Mouse (Mus musculus): Measurements from ENCODE around the gene Nudt6. TPM values are rescaled to one million over a fixed set of nuclear protein-coding genes. Genes with fewer than 3 reads are reported as not detected.

The Nudt6 gene
- polyA plus RNA-seq, 1 experiment from 2014 or later, result 13.4 TPM

GRCm38 (mm10) chr3:37379930-37380881 lies 39.8 kb downstream of the Nudt6 start:
- no peak overlapping the region for H3K4me2 ChIP-seq
- ATAC-seq (replicated peaks; ENCODE audit: insufficient number of reproducible peaks, insufficient read depth, low FRiP score, low read depth), result peak; percentile 36; the same call in 1 of the 2 replicates
- WGBS, result 47% methylated on average over 18 of the region's 18 CpGs
- peaks cover 23% of the 10 kb centered on the region for H3K4me1 ChIP-seq (replicated peaks)
- no peaks in the 10 kb centered on the region for H3K9me3 ChIP-seq (replicated peaks)
- no peak overlapping the region for H3K4me3 ChIP-seq
- no peaks in the 10 kb centered on the region for H3K36me3 ChIP-seq
- H3K27ac ChIP-seq, result peak overlapping the region; percentile 68
- no peaks in the 10 kb centered on the region for H3K27me3 ChIP-seq
- no peak overlapping the region for H3K9ac ChIP-seq

DNA sequence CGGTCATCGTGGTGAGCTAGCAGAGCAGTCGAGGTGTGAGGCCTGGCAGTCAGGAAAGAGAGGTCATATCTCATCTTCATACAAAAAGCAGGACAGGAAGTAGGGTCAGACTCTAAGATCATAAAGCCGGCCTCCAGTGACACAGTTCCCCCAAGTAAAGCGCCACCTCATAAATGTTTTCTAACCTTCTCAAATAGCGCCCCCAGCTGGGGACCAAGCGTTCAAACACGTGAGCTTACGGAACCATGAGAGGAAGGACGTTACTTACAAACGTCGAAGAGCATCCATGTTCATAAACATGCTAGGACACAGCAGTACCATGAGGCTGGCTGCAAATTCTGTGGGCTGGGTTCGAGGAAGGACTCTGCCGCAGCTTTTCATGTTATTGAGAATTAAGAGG lies 40.8 kb downstream of the Nudt6 start:
- Histone ChIP-seq H3K4me2 (no peak overlapping the region), H3K36me3 (no peaks in the 10 kb centered on the region), H3K27ac (peak overlapping the region; percentile 68), H3K9me3 (replicated peaks) (no peaks in the 10 kb centered on the region), H3K4me3 (no peak overlapping the region), H3K27me3 (no peaks in the 10 kb centered on the region), H3K9ac (no peak overlapping the region), H3K4me1 (replicated peaks) (peaks cover 23% of the 10 kb centered on the region)
- WGBS, result 81% methylated on average over 14 of the region's 14 CpGs
- no peak for ATAC-seq (replicated peaks; ENCODE audit: insufficient number of reproducible peaks, insufficient read depth, low FRiP score, low read depth)

- Histone ChIP-seq H3K4me1 (replicated peaks) (peaks cover 22% of the 10 kb centered on the region), H3K27me3 (no peaks in the 10 kb centered on the region), H3K27ac (no peak overlapping the region), H3K4me2 (no peak overlapping the region), H3K4me3 (no peak overlapping the region), H3K9ac (no peak overlapping the region), H3K36me3 (no peaks in the 10 kb centered on the region), H3K9me3 (replicated peaks) (no peaks in the 10 kb centered on the region)
- ATAC-seq (replicated peaks; ENCODE audit: insufficient number of reproducible peaks, insufficient read depth, low FRiP score, low read depth), result 0 out of 2 replicates have a peak, but pooled peaks have one; percentile 41
- 58% methylated on average over 6 of the region's 6 CpGs for WGBS
Measured at GRCm38 (mm10) chr3:37378412-37378811, 41.6 kb downstream of the Nudt6 start.

GRCm38 (mm10) chr3:37377926-37378325 lies 42.1 kb downstream of the Nudt6 start:
- Histone ChIP-seq H3K36me3 (no peaks in the 10 kb centered on the region), H3K27ac (no peak overlapping the region), H3K4me2 (no peak overlapping the region), H3K4me1 (replicated peaks) (peaks cover 17% of the 10 kb centered on the region), H3K9ac (no peak overlapping the region), H3K9me3 (replicated peaks) (no peaks in the 10 kb centered on the region), H3K27me3 (no peaks in the 10 kb centered on the region), H3K4me3 (no peak overlapping the region)
- ATAC-seq (replicated peaks; ENCODE audit: insufficient number of reproducible peaks, insufficient read depth, low FRiP score, low read depth), result no peak
- 82% methylated on average over 6 of the region's 6 CpGs for WGBS

- WGBS, result 77% methylated on average over 11 of the region's 11 CpGs
- Histone ChIP-seq H3K4me1 (replicated peaks) (no peaks in the 10 kb centered on the region; the same call in 1 of the 2 replicates), H3K27ac (no peak overlapping the region), H3K4me3 (no peak overlapping the region), H3K9me3 (replicated peaks) (no peaks in the 10 kb centered on the region), H3K27me3 (no peaks in the 10 kb centered on the region), H3K4me2 (no peak overlapping the region), H3K9ac (no peak overlapping the region), H3K36me3 (no peaks in the 10 kb centered on the region)
- no peak for ATAC-seq (replicated peaks; ENCODE audit: insufficient number of reproducible peaks, insufficient read depth, low FRiP score, low read depth)
Measured at GRCm38 (mm10) chr3:37373712-37374111, 46.3 kb downstream of the Nudt6 start.

DNA sequence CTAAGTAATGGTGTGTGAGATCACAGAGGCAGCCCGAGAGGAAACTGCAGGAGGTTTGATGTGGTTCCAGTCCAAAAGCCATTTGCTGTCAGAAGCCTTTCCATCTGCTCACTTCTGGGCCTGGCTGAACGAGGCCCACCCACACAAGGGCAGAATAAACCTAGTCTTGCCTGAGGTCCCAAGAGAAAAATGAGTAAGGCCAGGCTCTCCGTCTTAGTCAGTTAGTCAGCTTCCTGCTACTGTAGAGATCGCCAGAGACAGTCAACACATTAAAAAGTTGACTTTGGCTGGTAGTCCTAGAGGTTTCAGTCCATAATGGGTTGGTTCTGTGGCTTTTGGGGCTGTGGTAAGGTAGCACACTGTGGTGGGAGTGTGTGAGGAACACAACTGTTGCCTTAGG lies 49.6 kb downstream of the Nudt6 start:
- Histone ChIP-seq H3K9ac (no peak overlapping the region), H3K4me3 (no peak overlapping the region), H3K4me1 (replicated peaks) (peaks cover 11% of the 10 kb centered on the region), H3K36me3 (no peaks in the 10 kb centered on the region), H3K27ac (no peak overlapping the region), H3K9me3 (replicated peaks) (no peaks in the 10 kb centered on the region), H3K4me2 (no peak overlapping the region), H3K27me3 (no peaks in the 10 kb centered on the region)
- ATAC-seq (replicated peaks; ENCODE audit: insufficient number of reproducible peaks, insufficient read depth, low FRiP score, low read depth), result no peak
- WGBS, result 40% methylated on average over 4 of the region's 4 CpGs

- no peak overlapping the region for H3K4me2 ChIP-seq
- H3K4me3 ChIP-seq, result no peak overlapping the region
- peaks cover 11% of the 10 kb centered on the region for H3K4me1 ChIP-seq (replicated peaks)
- 0 out of 2 replicates have a peak, but pooled peaks have one; percentile 53 for ATAC-seq (replicated peaks; ENCODE audit: insufficient number of reproducible peaks, insufficient read depth, low FRiP score, low read depth)
- H3K27me3 ChIP-seq, result no peaks in the 10 kb centered on the region
- no peak overlapping the region for H3K27ac ChIP-seq
- H3K9me3 ChIP-seq (replicated peaks), result no peaks in the 10 kb centered on the region
- H3K9ac ChIP-seq, result no peak overlapping the region
- H3K36me3 ChIP-seq, result no peaks in the 10 kb centered on the region
- 37% methylated on average over 4 of the region's 4 CpGs for WGBS
Measured at GRCm38 (mm10) chr3:37366381-37367053, 53.5 kb downstream of the Nudt6 start.

- H3K27ac ChIP-seq, result no peak overlapping the region
- no peaks in the 10 kb centered on the region for H3K27me3 ChIP-seq
- no peak overlapping the region for H3K4me2 ChIP-seq
- no peaks in the 10 kb centered on the region for H3K9me3 ChIP-seq (replicated peaks)
- no peak overlapping the region for H3K4me3 ChIP-seq
- no peaks in the 10 kb centered on the region for H3K36me3 ChIP-seq
- ATAC-seq (replicated peaks; ENCODE audit: insufficient number of reproducible peaks, insufficient read depth, low FRiP score, low read depth), result no peak
- H3K9ac ChIP-seq, result no peak overlapping the region
- 37% methylated on average over 3 of the region's 3 CpGs for WGBS
- H3K4me1 ChIP-seq (replicated peaks), result peaks cover 11% of the 10 kb centered on the region
Measured at GRCm38 (mm10) chr3:37365976-37366375, 54.0 kb downstream of the Nudt6 start.

GRCm38 (mm10) chr3:37365144-37365543 lies 54.9 kb downstream of the Nudt6 start:
- 78% methylated on average over 4 of the region's 4 CpGs for WGBS
- Histone ChIP-seq H3K27ac (no peak overlapping the region), H3K27me3 (no peaks in the 10 kb centered on the region), H3K4me1 (replicated peaks) (peaks cover 11% of the 10 kb centered on the region), H3K36me3 (no peaks in the 10 kb centered on the region), H3K4me3 (no peak overlapping the region), H3K9me3 (replicated peaks) (no peaks in the 10 kb centered on the region), H3K9ac (no peak overlapping the region), H3K4me2 (no peak overlapping the region)
- no peak for ATAC-seq (replicated peaks; ENCODE audit: insufficient number of reproducible peaks, insufficient read depth, low FRiP score, low read depth)

DNA sequence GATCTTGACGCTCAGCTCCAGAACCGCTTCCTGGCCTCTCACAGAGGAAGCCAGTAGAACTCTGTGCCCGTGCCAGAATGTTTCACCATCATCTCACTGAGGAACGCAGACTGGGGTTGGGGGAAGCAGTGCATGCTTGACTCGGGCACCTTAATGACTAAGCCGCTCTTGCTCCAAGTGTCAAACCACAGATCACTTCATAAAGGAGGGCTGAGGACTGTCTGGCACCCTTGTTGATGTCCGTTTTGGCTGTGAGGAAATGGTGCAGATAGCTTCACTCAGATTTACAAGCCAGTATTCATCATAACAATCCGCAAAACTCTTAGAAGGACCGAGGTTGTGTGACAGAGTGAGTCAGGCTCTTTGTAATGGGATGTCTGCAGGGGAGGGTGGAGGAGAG lies 59.3 kb downstream of the Nudt6 start:
- H3K27ac ChIP-seq, result no peak overlapping the region
- ATAC-seq (replicated peaks; ENCODE audit: insufficient number of reproducible peaks, insufficient read depth, low FRiP score, low read depth), result no peak
- no peak overlapping the region for H3K4me3 ChIP-seq
- no peaks in the 10 kb centered on the region for H3K36me3 ChIP-seq
- 61% methylated on average over 9 of the region's 9 CpGs for WGBS
- H3K9me3 ChIP-seq (replicated peaks), result no peaks in the 10 kb centered on the region
- no peak overlapping the region for H3K4me2 ChIP-seq
- H3K27me3 ChIP-seq, result no peaks in the 10 kb centered on the region
- H3K9ac ChIP-seq, result no peak overlapping the region
- H3K4me1 ChIP-seq (replicated peaks), result no peaks in the 10 kb centered on the region
